Mouse (Mus musculus) kidney, embryonic 15.5 days (tissue): ENCODE measurements at regions not wholly inside any gene's neighbourhood (a gene's known extent, or its start where the extent isn't known, plus 50 kb on each side); places are given as distances from the start of the nearest gene placed in this dataset.

Experiments
- ATAC-seq: fragments of 200-750 bp; cut with Nextera tagmentation; replicated peaks from 2 replicates; pipeline ENCODE4 v1.8.0; 2017; ENCODE audit warnings: moderate TSS enrichment; ENCODE audit not compliant: low FRiP score
- H3K27ac ChIP-seq: fragments of 300-500 bp; sonication (generic); 2 replicates; pipeline ENCODE4 v1.5.1; 2015; ENCODE audit warnings: mild to moderate bottlenecking, inconsistent platforms
- H3K27me3 ChIP-seq: fragments of 300-500 bp; sonication (generic); 2 replicates; pipeline ENCODE4 v1.6.1; 2015; ENCODE audit warnings: inconsistent platforms
- H3K36me3 ChIP-seq: fragments of 300-500 bp; sonication (generic); 2 replicates; pipeline ENCODE4 v1.6.1; 2015; ENCODE audit warnings: inconsistent platforms
- H3K4me1 ChIP-seq: fragments of 300-500 bp; sonication (generic); 2 replicates; pipeline ENCODE4 v1.6.1; 2015; ENCODE audit warnings: inconsistent platforms
- H3K4me2 ChIP-seq: fragments of 300-500 bp; sonication (generic); 2 replicates; pipeline ENCODE4 v1.6.1; 2015; ENCODE audit warnings: moderate library complexity, mild to moderate bottlenecking, inconsistent platforms
- H3K4me3 ChIP-seq: fragments of 300-500 bp; sonication (generic); replicated peaks from 2 replicates; pipeline ENCODE4 v1.5.1; 2015; ENCODE audit warnings: mild to moderate bottlenecking, inconsistent platforms
- H3K9ac ChIP-seq: fragments of 300-500 bp; sonication (generic); 2 replicates; pipeline ENCODE4 v1.6.1; 2015; ENCODE audit warnings: mild to moderate bottlenecking, inconsistent platforms
- H3K9me3 ChIP-seq: fragments of 300-500 bp; sonication (generic); replicated peaks from 2 replicates; pipeline ENCODE4 v1.6.1; 2016; ENCODE audit warnings: inconsistent platforms
- WGBS: fragments of 180-500 bp; shearing (Covaris S2); methylation state at CpG from one replicate; pipeline ENCODE4 v1.1.7; 2015; ENCODE audit warnings: mixed read lengths; 5-methylcytosine and 5-hydroxymethylcytosine counted together

DNA sequence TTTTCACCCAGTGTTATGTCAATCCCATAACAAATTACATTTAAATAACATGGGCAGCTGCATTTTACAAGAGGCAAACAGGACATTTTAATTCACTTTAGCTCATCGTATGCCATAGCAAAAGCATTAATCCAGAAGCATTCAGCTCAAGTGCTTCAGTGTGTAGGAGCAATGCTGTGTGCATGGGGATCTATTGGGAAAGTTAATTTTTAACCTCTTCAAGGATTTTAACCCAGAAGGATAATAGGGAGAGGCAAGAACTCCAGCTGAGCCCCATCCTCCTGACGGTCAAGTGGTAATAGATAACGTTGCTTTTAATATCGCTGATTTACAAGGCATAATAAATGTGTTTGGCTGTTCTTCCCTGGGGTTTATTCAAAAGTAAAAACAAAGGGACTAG is 105.1 kb upstream of the Zfand5 start:
- no peak overlapping the region for H3K27ac ChIP-seq
- WGBS = 30% methylated on average over 4 of the region's 4 CpGs
- H3K27me3 ChIP-seq = no peaks in the 10 kb centered on the region
- no peak overlapping the region for H3K4me3 ChIP-seq
- H3K4me2 ChIP-seq = no peak overlapping the region
- no peak overlapping the region for H3K9ac ChIP-seq
- H3K36me3 ChIP-seq = no peaks in the 10 kb centered on the region
- ATAC-seq = peak; percentile 59; the same call in 1 of the 2 replicates
- no peaks in the 10 kb centered on the region for H3K9me3 ChIP-seq
- H3K4me1 ChIP-seq = peaks cover 33% of the 10 kb centered on the region

DNA sequence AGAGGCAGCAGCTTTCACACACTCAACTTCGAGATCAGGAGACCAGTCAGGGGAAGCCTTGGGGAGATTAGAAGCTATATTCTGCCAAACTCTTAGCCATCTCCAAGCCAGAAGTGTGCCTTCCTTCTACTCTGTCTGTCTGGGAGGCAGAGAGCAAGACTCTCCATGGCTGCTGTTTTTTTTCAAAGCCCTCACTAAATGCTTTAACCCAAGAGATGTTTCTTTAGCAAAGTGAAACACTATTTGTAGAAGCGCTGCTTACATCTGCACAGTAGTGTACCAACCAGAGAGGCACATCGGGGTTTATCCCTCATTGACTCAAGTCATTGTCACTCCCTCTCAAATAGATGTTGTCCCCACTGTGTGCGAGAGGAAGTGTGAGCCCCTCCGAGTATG is 105.6 kb upstream of the Zfand5 start:
- peak overlapping the region; percentile 7; the same call in 1 of the 2 replicates for H3K27ac ChIP-seq
- no peak overlapping the region for H3K4me3 ChIP-seq
- ATAC-seq = no peak
- H3K4me2 ChIP-seq = no peak overlapping the region
- H3K27me3 ChIP-seq = no peaks in the 10 kb centered on the region
- no peaks in the 10 kb centered on the region for H3K9me3 ChIP-seq
- no peak overlapping the region for H3K9ac ChIP-seq
- H3K36me3 ChIP-seq = no peaks in the 10 kb centered on the region
- 51% methylated on average over 5 of the region's 5 CpGs for WGBS
- H3K4me1 ChIP-seq = peaks cover 34% of the 10 kb centered on the region

DNA sequence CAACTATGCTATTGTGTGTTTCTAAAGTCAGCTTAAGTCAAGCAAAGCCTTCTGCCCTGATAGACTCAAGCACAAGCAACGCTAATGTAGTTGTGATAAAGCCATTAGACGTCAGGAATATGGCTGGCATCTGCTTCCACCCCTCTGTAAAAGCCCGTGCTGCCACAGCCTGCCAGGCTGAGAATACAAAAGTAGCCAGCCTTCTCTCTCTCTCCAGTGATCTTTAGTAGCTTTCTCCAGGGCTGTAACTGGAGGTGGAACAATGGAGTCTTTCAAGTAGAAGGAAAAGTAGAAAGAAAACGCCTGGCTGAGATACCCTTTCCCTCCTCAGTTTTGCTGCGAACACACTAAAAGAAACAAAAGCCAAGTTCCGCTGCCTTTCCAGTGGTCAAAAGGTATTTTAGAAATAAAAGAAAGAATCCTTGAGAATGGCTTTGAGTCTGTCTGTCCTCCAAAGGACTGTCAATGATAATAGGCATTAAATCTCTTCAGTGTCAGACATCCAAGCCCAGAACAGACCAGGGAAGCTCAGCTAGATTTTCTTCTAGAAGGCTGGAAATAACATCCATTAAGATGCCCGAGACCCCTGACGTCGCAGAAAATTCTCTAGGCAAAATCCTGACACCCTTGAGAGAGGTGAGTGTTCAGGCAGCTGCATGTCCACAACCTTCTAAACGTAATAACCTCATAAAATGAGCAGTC is 106.2 kb upstream of the Zfand5 start:
- no peaks in the 10 kb centered on the region for H3K9me3 ChIP-seq
- H3K27me3 ChIP-seq = no peaks in the 10 kb centered on the region
- no peak overlapping the region for H3K4me3 ChIP-seq
- no peak; the same call in 1 of the 2 replicates for ATAC-seq
- H3K9ac ChIP-seq = no peak overlapping the region
- H3K27ac ChIP-seq = peak overlapping the region; percentile 34; the same call in 1 of the 2 replicates
- 0 out of 2 replicates have a peak overlapping the region, but pooled peaks have one; percentile 4 for H3K4me2 ChIP-seq
- H3K36me3 ChIP-seq = no peaks in the 10 kb centered on the region
- 33% methylated on average over 10 of the region's 10 CpGs for WGBS
- peaks cover 34% of the 10 kb centered on the region for H3K4me1 ChIP-seq

DNA sequence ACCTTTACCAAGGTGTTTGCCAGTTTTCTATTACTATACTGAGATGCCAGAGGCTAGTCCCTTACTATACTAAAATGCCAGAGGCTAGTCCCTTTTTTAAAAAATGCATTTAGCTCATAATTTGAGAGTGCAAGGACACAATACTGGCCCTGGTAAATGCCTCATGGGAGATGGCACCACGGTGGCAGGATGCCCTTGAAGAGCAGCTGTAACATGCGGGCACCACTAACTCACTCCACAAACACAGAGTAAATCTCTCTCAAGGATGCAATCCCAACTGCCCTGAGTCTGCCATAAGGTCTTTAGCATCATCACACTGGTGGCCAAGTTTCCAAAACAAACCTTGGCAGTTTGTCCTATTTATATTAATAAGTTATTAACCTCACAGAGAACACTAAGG is 108.1 kb upstream of the Zfand5 start:
- Histone ChIP-seq H3K4me1 (peaks cover 46% of the 10 kb centered on the region), H3K9me3 (no peaks in the 10 kb centered on the region), H3K4me2 (no peak overlapping the region), H3K4me3 (no peak overlapping the region), H3K27ac (no peak overlapping the region), H3K9ac (no peak overlapping the region), H3K27me3 (no peaks in the 10 kb centered on the region), H3K36me3 (no peaks in the 10 kb centered on the region)
- ATAC-seq = no peak
- 88% methylated on average over 2 of the region's 2 CpGs for WGBS

DNA sequence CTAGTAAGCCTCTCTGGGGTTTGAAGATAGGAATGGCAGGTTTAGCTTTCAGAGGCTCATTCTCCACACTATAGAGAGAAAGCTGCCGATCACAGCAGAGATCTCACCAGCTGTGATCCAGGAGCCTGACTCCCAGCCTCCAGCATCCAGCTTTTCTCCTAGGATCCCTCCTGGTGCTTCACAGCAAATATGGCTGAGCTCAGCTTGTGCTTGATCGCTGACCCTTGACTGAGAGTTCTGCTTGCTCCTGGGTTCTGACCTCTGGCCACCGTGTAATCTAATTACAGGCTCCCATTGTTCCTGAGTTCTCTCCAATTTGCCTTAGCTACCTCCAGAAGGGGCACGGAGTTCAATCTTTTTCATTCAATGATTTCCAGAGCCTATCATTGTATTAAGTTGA is 111.1 kb upstream of the Zfand5 start:
- Histone ChIP-seq H3K27ac (peak overlapping the region; percentile 65), H3K4me1 (peaks cover 29% of the 10 kb centered on the region), H3K27me3 (no peaks in the 10 kb centered on the region), H3K4me3 (no peak overlapping the region), H3K36me3 (no peaks in the 10 kb centered on the region), H3K4me2 (no peak overlapping the region), H3K9me3 (no peaks in the 10 kb centered on the region), H3K9ac (no peak overlapping the region)
- peak; percentile 73 for ATAC-seq
- WGBS = 19% methylated on average over 4 of the region's 4 CpGs

DNA sequence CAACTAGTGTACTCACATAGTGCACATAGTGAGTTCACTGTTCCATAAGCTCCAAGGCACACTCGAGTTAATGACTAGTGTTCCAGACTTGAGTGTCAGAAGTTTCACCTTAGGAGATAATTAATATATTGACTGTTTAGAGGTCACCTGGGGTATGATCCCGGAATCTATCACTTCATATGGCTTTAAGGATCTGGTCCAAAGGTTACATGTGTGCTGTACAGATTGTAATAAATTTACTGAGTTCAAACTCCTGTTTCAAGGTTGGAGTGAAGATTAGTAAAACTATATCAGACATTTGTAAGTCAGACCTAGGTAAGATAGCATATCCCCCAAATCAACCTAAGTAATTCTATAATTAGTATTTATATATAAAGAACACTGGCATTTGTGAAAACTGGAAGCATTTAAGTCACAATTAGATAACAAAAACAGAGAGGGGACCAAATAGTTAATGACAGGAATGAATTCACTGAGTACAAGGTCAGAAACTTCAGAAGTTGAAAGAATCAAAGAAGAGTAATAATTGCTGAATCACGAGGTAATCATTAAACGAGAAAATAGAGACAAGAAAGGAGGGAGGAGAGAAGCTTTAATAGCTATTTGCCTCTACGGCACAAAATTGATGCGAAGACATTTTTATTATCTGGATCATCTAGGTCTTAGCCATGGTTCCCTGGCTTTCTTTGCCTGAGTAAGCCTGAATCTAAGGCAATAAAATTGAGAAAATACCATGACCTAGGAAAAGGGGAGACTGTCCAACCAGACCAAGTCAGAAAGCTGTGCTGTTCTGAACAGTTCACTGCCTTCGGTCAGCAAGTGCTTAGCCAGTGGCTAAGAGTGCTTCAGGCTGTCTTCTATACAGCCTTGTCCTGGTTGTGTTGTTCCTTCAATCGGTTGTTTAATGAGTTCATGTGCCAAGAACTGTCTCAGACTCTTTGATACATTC is 112.6 kb upstream of the Zfand5 start:
- no peak overlapping the region for H3K4me3 ChIP-seq
- peak overlapping the region; percentile 65 for H3K27ac ChIP-seq
- H3K4me2 ChIP-seq = no peak overlapping the region
- WGBS = 31% methylated on average over 8 of the region's 8 CpGs
- H3K27me3 ChIP-seq = no peaks in the 10 kb centered on the region
- H3K4me1 ChIP-seq = peaks cover 20% of the 10 kb centered on the region
- no peaks in the 10 kb centered on the region for H3K9me3 ChIP-seq
- no peaks in the 10 kb centered on the region for H3K36me3 ChIP-seq
- H3K9ac ChIP-seq = no peak overlapping the region
- peak; percentile 90 for ATAC-seq

DNA sequence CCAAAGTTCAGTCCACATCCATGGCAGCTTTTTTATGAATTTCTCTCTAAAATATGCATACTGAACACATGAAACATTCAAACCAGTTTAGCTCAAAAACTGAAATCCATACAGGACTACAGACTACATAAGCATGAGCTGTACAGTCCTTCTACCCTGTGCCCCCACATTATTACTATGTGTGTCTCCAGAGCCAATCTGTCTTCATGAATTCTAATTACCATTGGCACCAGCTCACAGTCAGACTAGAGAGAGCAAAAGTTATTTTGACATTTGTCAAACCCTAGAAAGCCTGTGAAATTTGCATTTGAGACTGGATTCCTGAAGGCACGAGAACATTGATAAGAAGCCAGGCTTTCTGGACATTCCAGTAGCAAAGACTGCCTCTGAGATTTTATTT is 117.9 kb upstream of the Zfand5 start:
- 0 out of 2 replicates have a peak, but pooled peaks cover 2% of the 10 kb centered on the region for H3K4me1 ChIP-seq
- H3K9me3 ChIP-seq = no peaks in the 10 kb centered on the region
- H3K9ac ChIP-seq = no peak overlapping the region
- H3K36me3 ChIP-seq = no peaks in the 10 kb centered on the region
- no peak for ATAC-seq
- WGBS = 71% methylated on average over 1 of the region's 1 CpGs
- H3K4me3 ChIP-seq = no peak overlapping the region
- H3K27ac ChIP-seq = no peak overlapping the region
- H3K4me2 ChIP-seq = no peak overlapping the region
- no peaks in the 10 kb centered on the region for H3K27me3 ChIP-seq

DNA sequence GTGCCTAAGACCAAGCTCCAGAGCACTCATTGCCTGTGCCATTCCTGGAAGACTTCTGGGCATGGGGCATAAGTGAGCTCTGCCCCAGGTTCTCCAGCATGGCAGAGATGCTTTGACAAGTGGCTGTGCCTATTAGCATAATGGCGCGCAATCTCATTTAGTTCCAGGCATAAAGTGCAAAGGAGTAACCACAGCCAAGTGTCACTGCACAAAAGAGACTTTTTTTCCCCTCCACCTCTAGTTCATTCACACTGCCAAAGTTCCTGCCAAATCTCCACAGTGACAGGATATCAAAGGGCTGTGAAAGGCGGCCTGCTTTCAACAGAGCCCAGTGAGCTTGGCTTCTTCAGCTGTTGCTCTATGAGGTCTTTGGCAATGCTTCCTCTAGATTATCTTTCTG is 120.1 kb upstream of the Zfand5 start:
- H3K27ac ChIP-seq = no peak overlapping the region
- ATAC-seq = no peak
- 81% methylated on average over 3 of the region's 3 CpGs for WGBS

DNA sequence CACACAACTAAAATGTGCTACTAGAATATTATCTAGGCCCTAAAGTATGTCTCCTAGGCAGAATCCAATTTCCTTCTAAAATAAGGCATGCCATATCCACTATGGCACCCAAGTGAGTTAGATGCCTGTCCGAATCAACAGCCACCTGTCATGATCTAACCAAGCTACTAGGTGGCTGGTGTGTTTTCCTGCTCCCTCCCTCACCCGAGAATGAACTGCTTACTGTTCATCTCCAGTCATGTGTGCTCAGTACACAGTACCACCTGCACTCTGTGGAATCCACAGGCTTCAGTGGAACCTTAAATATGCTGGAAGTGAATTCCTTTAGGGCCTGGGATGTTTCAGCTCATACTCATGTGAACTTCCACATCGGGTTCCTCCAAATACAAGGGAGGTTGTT is 121.2 kb upstream of the Zfand5 start:
- WGBS = 69% methylated on average over 3 of the region's 3 CpGs
- Histone ChIP-seq H3K4me1 (no peaks in the 10 kb centered on the region), H3K27me3 (no peaks in the 10 kb centered on the region), H3K9ac (no peak overlapping the region), H3K4me2 (no peak overlapping the region), H3K36me3 (no peaks in the 10 kb centered on the region), H3K9me3 (no peaks in the 10 kb centered on the region), H3K27ac (no peak overlapping the region), H3K4me3 (no peak overlapping the region)
- no peak for ATAC-seq

More for the DNA sequence above, 120.1 kb upstream of the Zfand5 start:
- Histone ChIP-seq H3K36me3 (no peaks in the 10 kb centered on the region), H3K27me3 (no peaks in the 10 kb centered on the region), H3K9ac (no peak overlapping the region), H3K4me1 (no peaks in the 10 kb centered on the region), H3K4me3 (no peak overlapping the region), H3K4me2 (no peak overlapping the region), H3K9me3 (no peaks in the 10 kb centered on the region)

DNA sequence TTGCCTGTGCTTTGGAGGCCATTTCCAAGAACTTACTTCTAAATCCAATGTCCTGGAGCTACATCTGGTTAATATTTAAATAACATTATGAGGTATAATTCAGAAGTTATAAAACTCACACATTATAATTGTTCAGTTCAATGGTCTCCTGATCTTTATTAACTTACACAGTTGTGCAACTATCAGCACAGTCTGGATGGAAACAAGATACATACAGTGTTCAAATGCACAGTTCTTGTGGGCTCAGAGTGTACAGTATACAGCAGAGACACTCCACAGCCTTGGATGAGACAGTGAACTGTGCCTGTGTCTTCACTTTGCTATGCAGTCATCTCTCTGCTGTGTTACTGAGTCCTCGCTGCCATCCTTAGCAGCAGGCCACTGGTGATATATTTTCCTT is 121.8 kb upstream of the Zfand5 start:
- ATAC-seq = no peak
- Histone ChIP-seq H3K9me3 (no peaks in the 10 kb centered on the region), H3K4me3 (no peak overlapping the region), H3K4me1 (peaks cover 2% of the 10 kb centered on the region; the same call in 1 of the 2 replicates), H3K36me3 (no peaks in the 10 kb centered on the region), H3K9ac (no peak overlapping the region), H3K27ac (no peak overlapping the region), H3K27me3 (no peaks in the 10 kb centered on the region), H3K4me2 (no peak overlapping the region)
- 90% methylated on average over 1 of the region's 1 CpGs for WGBS

DNA sequence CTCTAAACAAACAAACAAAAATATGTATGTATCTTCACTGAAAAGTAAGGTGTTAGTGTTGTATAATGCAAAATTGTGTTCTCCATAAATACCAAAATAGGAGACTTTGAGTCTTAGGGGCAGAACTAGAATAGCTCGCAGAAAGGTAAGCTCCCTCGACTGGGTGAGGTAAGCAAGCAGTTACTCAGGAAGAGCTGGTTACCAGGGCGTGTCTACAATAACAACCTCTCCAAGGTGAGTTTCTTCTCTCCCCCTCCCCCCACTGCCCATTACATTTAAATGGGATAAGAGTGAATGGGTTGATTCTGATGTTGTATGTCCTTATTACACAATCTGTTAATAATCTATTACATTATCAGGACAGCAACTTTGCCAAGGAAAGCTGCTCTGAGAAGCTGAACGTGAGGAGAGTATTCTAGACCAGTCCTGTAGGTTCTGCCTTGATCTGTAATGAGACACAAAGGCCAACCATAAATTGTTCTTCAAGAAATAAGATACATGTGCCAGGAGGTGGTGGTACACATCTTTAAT is 125.2 kb upstream of the Zfand5 start:
- Histone ChIP-seq H3K9me3 (no peaks in the 10 kb centered on the region), H3K4me2 (no peak overlapping the region), H3K27ac (no peak overlapping the region), H3K9ac (no peak overlapping the region), H3K4me3 (no peak overlapping the region), H3K36me3 (no peaks in the 10 kb centered on the region), H3K27me3 (no peaks in the 10 kb centered on the region), H3K4me1 (peaks cover 20% of the 10 kb centered on the region)
- no peak for ATAC-seq
- 64% methylated on average over 4 of the region's 4 CpGs for WGBS

DNA sequence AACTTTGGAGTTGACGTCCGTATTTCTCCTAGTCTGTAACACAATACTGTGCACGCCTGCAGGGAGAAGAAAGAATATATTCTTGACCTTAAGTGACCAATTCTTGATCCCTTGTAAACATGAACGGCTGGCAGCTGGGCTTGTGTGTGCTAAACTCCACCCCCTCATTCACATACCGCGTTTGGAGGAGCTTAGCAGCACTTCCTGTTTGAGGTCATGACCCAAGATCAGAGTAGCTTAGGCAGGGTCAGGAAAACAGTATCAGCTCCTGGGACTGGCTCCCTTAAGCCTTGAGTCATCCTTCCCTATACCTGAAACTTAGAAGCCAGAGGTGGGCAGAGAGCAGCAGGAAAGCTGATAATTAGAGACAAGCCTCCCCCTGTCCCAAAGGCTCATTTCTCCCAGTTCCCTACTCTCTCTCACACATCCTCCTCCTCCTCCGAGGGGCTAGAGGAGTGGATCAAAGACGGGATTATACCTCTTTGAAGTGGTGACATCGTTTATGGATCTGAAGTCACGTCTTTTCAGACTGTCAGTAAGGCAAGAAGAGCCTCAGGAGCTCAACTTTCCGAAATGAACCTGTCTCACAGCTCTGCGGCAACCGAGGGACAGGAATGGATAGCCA is 127.3 kb upstream of the Zfand5 start:
- H3K4me1 ChIP-seq = peaks cover 20% of the 10 kb centered on the region
- no peaks in the 10 kb centered on the region for H3K27me3 ChIP-seq
- 17% methylated on average over 13 of the region's 13 CpGs for WGBS
- peak; percentile 88 for ATAC-seq
- H3K9ac ChIP-seq = no peak overlapping the region
- peak overlapping the region; percentile 37 for H3K4me2 ChIP-seq
- H3K4me3 ChIP-seq = no peak overlapping the region
- H3K36me3 ChIP-seq = no peaks in the 10 kb centered on the region
- H3K9me3 ChIP-seq = no peaks in the 10 kb centered on the region
- peak overlapping the region; percentile 30; the same call in 1 of the 2 replicates for H3K27ac ChIP-seq
